26 mouse cellular contexts compared by ENCODE assay signal in the genomic region with DNA sequence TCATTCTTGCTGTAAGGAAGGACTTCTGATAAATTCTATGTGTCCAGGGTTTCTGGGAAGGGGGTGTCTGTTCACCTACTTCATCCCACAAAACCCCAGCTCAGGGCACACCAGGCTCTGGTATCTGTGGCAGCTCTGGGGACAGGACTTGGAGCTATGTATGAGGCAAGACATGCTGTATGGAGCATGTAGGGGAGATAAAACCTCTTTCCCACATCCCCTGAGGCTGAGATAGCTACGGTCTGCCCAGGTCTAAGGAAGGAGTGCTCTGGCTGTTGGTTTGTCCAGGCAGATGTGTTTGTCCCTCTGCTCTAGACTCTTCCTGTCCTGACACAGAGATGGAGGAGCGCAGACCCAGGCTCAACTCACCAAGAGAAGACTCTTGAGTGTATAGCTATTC. TPM values are rescaled to one million over a fixed set of nuclear protein-coding genes. Genes with fewer than 3 reads are reported as not detected.
DNase-seq lines count a peak whose midpoint lies in the region; ATAC-seq lines count a peak whose summit lies in the region.
"Had no signal": no experiment of that assay in that cellular context is flagged by ENCODE, and none has a peak within 500 bp of the region (broad histone marks: within the 10 kb centered on the region; RNA-seq: fewer than 3 reads in every experiment).

No protein-coding gene starts in this region.

- ATAC-seq in liver, embryonic 13.5 days (ENCODE audit: low read depth), result peak; percentile 70
- peak; percentile 62 for ATAC-seq in liver, embryonic 16.5 days (ENCODE audit: low read depth)
- ATAC-seq: CD4-positive, CD25-positive, alpha-beta regulatory T cell, adult 4 months; forebrain, embryonic 13.5 days; forebrain, embryonic 16.5 days; hindbrain, embryonic 16.5 days had no signal

- no peak overlapping the region for H3K4me3 ChIP-seq in liver, embryonic 13.5 days (replicated peaks)
- no peak overlapping the region for H3K4me3 ChIP-seq in liver, embryonic 16.5 days (ENCODE audit: low read depth, low read length)
- H3K4me3 ChIP-seq: forebrain, embryonic 10.5 days; forebrain, embryonic 13.5 days; heart, adult 2 months; heart, embryonic 10.5 days; heart, embryonic 13.5 days; hindbrain, embryonic 12.5 days had no signal

- H3K27ac ChIP-seq in liver, embryonic 13.5 days, result peak overlapping the region; percentile 85
- H3K27ac ChIP-seq in liver, embryonic 16.5 days (ENCODE audit: low read length), result peak overlapping the region; percentile 73
- H3K27ac ChIP-seq: forebrain, embryonic 10.5 days; forebrain, embryonic 13.5 days; heart, adult 2 months; heart, embryonic 10.5 days; heart, embryonic 13.5 days; hindbrain, embryonic 12.5 days had no signal

- DNase-seq in c-Kit-negative CD71-positive TER-119-positive erythroid progenitor cells, embryonic 14.5 days (ENCODE audit: low read depth, low spot score), result peak; percentile 16
- DNase-seq in c-Kit-positive CD71-positive TER-119-positive erythroid progenitor cells, embryonic 14.5 days (ENCODE audit: low spot score), result peak; percentile 28
- DNase-seq in liver, embryonic 13.5 days, result peak; percentile 21
- DNase-seq in heart, postnatal 4 days, result no peak
- no peak for DNase-seq in cerebellum, postnatal 10 days
- DNase-seq: adrenal gland, postnatal 10 days; adrenal gland, postnatal 36 days; cerebellum, adult 11-12 months; cerebellum, adult 8-10 months; cerebellum, postnatal 14 days; gastrocnemius, postnatal 10 days; gastrocnemius, postnatal 36 days; heart, adult 2 months; heart, postnatal 14 days had no signal

- H3K36me3 ChIP-seq in liver, embryonic 13.5 days, result no peaks in the 10 kb centered on the region
- H3K36me3 ChIP-seq in liver, embryonic 16.5 days (ENCODE audit: control insufficient read depth, insufficient read depth), result no peaks in the 10 kb centered on the region
- H3K36me3 ChIP-seq: forebrain, embryonic 10.5 days; heart, embryonic 10.5 days; heart, embryonic 13.5 days had no signal

- peak overlapping the region; percentile 70 for H3K9ac ChIP-seq in liver, embryonic 13.5 days
- no peak overlapping the region for H3K9ac ChIP-seq in liver, embryonic 16.5 days (ENCODE audit: low read depth, low read length)
- H3K9ac ChIP-seq: forebrain, embryonic 13.5 days; heart, embryonic 13.5 days; hindbrain, embryonic 12.5 days had no signal

- WGBS in liver, embryonic 13.5 days (ENCODE audit: insufficient replicate concordance), result 46% methylated on average over 2 of the region's 2 CpGs
- 52% methylated on average over 2 of the region's 2 CpGs for WGBS in liver, embryonic 16.5 days (ENCODE audit: insufficient replicate concordance)

- no peaks in the 10 kb centered on the region for H3K9me3 ChIP-seq in liver, embryonic 13.5 days (replicated peaks)
- H3K9me3 ChIP-seq in liver, embryonic 16.5 days (replicated peaks; ENCODE audit: control insufficient read depth, low read length), result no peaks in the 10 kb centered on the region
- H3K9me3 ChIP-seq: forebrain, embryonic 10.5 days; forebrain, embryonic 13.5 days; heart, embryonic 10.5 days; heart, embryonic 13.5 days; hindbrain, embryonic 12.5 days had no signal

- peak overlapping the region; percentile 80 for H3K4me2 ChIP-seq in liver, embryonic 13.5 days
- peak overlapping the region; percentile 46 for H3K4me2 ChIP-seq in liver, embryonic 16.5 days (ENCODE audit: low read depth, low read length)
- H3K4me2 ChIP-seq: forebrain, embryonic 13.5 days; heart, embryonic 13.5 days; hindbrain, embryonic 12.5 days had no signal

- peaks cover 47% of the 10 kb centered on the region for H3K4me1 ChIP-seq in liver, embryonic 13.5 days (replicated peaks)
- H3K4me1 ChIP-seq in liver, embryonic 16.5 days (ENCODE audit: control insufficient read depth, low read depth, low read length), result peaks cover 27% of the 10 kb centered on the region
- H3K4me1 ChIP-seq: forebrain, embryonic 13.5 days; heart, embryonic 13.5 days; hindbrain, embryonic 12.5 days had no signal

- peaks cover 15% of the 10 kb centered on the region; the same call in 1 of the 2 replicates for H3K27me3 ChIP-seq in liver, embryonic 13.5 days
- no peaks in the 10 kb centered on the region; the same call in 1 of the 2 replicates for H3K27me3 ChIP-seq in liver, embryonic 16.5 days (ENCODE audit: control insufficient read depth, insufficient read depth, low read depth, low read length)
- H3K27me3 ChIP-seq: forebrain, embryonic 13.5 days; hindbrain, embryonic 12.5 days had no signal

RNA-seq across cellular contexts. Expression of gene Chrna4, which starts 35.6 kb away (rescaled TPM):
- 0.46 and 0.56 TPM in 2 replicates for polyA plus RNA-seq in liver, embryonic 13.5 days (2015; fragmentation: Nextera tagmentation; extraction: Ambion mirVana)
- polyA plus RNA-seq in liver, embryonic 16.5 days (2015; fragmentation: Nextera tagmentation; extraction: Ambion mirVana), result 0.79 and 1.4 TPM in 2 replicates
- under 1 TPM; 0.11 to 0.17 TPM for total RNA-seq in heart, postnatal 4 days (2021)
- total RNA-seq: granulocyte monocyte progenitor cell, adult 5-6 weeks; heart, adult 2 months; hematopoietic stem cell, adult 5-6 weeks had no signal
- polyA plus RNA-seq: C2C12; CD4-positive, CD25-positive, alpha-beta regulatory T cell, adult 4 months; heart, adult 2 months had no signal

RNA-seq across cellular contexts. Expression of gene Kcnq2, which starts 56.2 kb away (rescaled TPM):
- polyA plus RNA-seq in liver, embryonic 13.5 days (2015; fragmentation: Nextera tagmentation; extraction: Ambion mirVana), result 0.16 and 0.20 TPM in 2 replicates
- 0.16 and 0.32 TPM in 2 replicates for polyA plus RNA-seq in liver, embryonic 16.5 days (2015; fragmentation: Nextera tagmentation; extraction: Ambion mirVana)
- under 1 TPM in 1 of 2 experiments, not detected in 1; 0.29 TPM for total RNA-seq in heart, postnatal 4 days (2021)
- total RNA-seq: gastrocnemius, postnatal 36 days; granulocyte monocyte progenitor cell, adult 5-6 weeks; hematopoietic stem cell, adult 5-6 weeks had no signal
- polyA plus RNA-seq: C2C12; CD4-positive, CD25-positive, alpha-beta regulatory T cell, adult 4 months had no signal

Comparison
In these comparisons a context has a peak if more than half of its experiments do, and no peak if none do; other contexts are left out.
1. DNase-seq: peak in c-Kit-negative CD71-positive TER-119-positive erythroid progenitor cells, embryonic 14.5 days (single experiment), c-Kit-positive CD71-positive TER-119-positive erythroid progenitor cells, embryonic 14.5 days (single experiment) and liver, embryonic 13.5 days (single experiment); none in heart, postnatal 4 days (single experiment) and cerebellum, postnatal 10 days (0 of 2).